Comparison of ENCODE assay signal across 11 mouse cellular contexts in genomic region chr13:77275172-77275747, GRCm38 (mm10).
DNase-seq lines count a peak whose midpoint lies in the region; ATAC-seq and TF ChIP-seq lines count a peak whose summit lies in the region.
"Had no signal": no experiment of that assay in that cellular context is flagged by ENCODE, and none has a peak within 500 bp of the region (broad histone marks: within the 10 kb centered on the region; RNA-seq: fewer than 3 reads in every experiment).

No protein-coding gene starts in this region.

- H3K9ac ChIP-seq in intestine, postnatal 0 days (ENCODE audit: low read depth, low read length): no peak overlapping the region
- H3K9ac ChIP-seq: embryonic facial prominence, embryonic 15.5 days had no signal

- intact Hi-C loops in heart, postnatal 25 days (cut with DNase I): no loop called here

- H3K4me3 ChIP-seq in intestine, postnatal 0 days (ENCODE audit: low read depth, low read length): no peak overlapping the region
- H3K4me3 ChIP-seq: embryonic facial prominence, embryonic 15.5 days; gastrocnemius, adult 2 months had no signal

- DNase-seq in heart, adult 11 months: peak; percentile 71
- DNase-seq in heart, postnatal 25 days (ENCODE audit: low spot score): no peak
- DNase-seq in right cerebral cortex, adult 18-20 months: peak; percentile 77
- DNase-seq in right cerebral cortex, postnatal 4 days: no peak
- peak; percentile 55 to 61 for DNase-seq in left cerebral cortex, adult 18-20 months (ENCODE audit: low spot score in 2 of 2)
- no peak for DNase-seq in thymus, postnatal 25 days
- no peak for DNase-seq in natural killer cell, adult 2 months (ENCODE audit: low spot score in 2 of 2)
- DNase-seq: gastrocnemius, adult 2 months; lung, postnatal 14 days had no signal

- ATAC-seq in intestine, postnatal 0 days: no peak

- whole genome bisulfite sequencing in intestine, postnatal 0 days: 65% methylated on average over 3 of the region's 3 CpGs

- no peaks in the 10 kb centered on the region for H3K36me3 ChIP-seq in intestine, postnatal 0 days (ENCODE audit: control insufficient read depth, insufficient read depth)
- H3K36me3 ChIP-seq: embryonic facial prominence, embryonic 15.5 days had no signal

- H3K9me3 ChIP-seq in intestine, postnatal 0 days (ENCODE audit: control insufficient read depth): no peaks in the 10 kb centered on the region
- H3K9me3 ChIP-seq: embryonic facial prominence, embryonic 15.5 days had no signal

- H3K4me1 ChIP-seq in intestine, postnatal 0 days (replicated peaks; ENCODE audit: control insufficient read depth, insufficient read depth, low read length): no peaks in the 10 kb centered on the region
- H3K4me1 ChIP-seq: embryonic facial prominence, embryonic 15.5 days had no signal

- no peak for TF ChIP-seq CTCF in intestine, postnatal 0 days (IDR thresholded peaks at IDR 0.05; ENCODE audit: low read depth)

- no peaks in the 10 kb centered on the region for H3K27me3 ChIP-seq in intestine, postnatal 0 days (replicated peaks; ENCODE audit: control insufficient read depth, insufficient read depth, low read length)
- H3K27me3 ChIP-seq: embryonic facial prominence, embryonic 15.5 days had no signal

- H3K4me2 ChIP-seq in intestine, postnatal 0 days (replicated peaks; ENCODE audit: low read depth): no peak overlapping the region
- H3K4me2 ChIP-seq: embryonic facial prominence, embryonic 15.5 days had no signal

- H3K27ac ChIP-seq in intestine, postnatal 0 days (ENCODE audit: low read depth, low read length): no peak overlapping the region
- H3K27ac ChIP-seq: embryonic facial prominence, embryonic 15.5 days; gastrocnemius, adult 2 months had no signal

Comparison
In these comparisons a context has a peak if more than half of its experiments do, and no peak if none do; other contexts are left out.
1. DNase-seq: peak in heart, adult 11 months (single experiment), right cerebral cortex, adult 18-20 months (single experiment) and left cerebral cortex, adult 18-20 months (2 of 2); none in heart, postnatal 25 days (single experiment), right cerebral cortex, postnatal 4 days (single experiment), thymus, postnatal 25 days (single experiment) and natural killer cell, adult 2 months (0 of 2).